8 mouse cellular contexts compared by ENCODE assay signal in the genomic region with DNA sequence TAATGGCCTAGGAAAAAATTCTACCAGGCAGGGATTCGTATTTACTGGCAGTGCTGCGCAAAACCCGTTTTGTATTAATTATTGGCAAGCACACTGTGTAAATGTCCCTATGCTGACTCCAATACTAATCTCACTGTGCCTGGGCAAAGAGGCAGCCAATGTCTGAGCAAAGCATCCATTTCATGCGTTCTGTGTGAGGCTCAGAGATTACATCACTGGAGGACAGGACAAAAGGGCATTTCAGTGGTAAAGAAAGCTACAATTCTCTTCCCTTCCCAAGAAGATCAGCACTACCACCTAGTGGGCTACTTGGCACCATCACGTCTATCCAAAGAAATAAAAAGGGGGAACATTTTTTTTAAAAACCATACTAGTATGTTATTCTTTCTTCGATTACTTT.
DNase-seq lines count a peak whose midpoint lies in the region; ATAC-seq and TF ChIP-seq lines count a peak whose summit lies in the region.

No protein-coding gene starts in this region.

- no peak overlapping the region for H3K27ac ChIP-seq in liver, adult 2 months (replicated peaks; ENCODE audit: insufficient read depth, low read depth, low read length)
- H3K27ac ChIP-seq in intestine, postnatal 0 days (ENCODE audit: low read depth, low read length) = no peak overlapping the region
- no peak overlapping the region for H3K27ac ChIP-seq in neural tube, embryonic 14.5 days (ENCODE audit: low read depth, low read length)

- H3K36me3 ChIP-seq in liver, adult 2 months (ENCODE audit: control insufficient read depth, insufficient read depth, low read length) = peaks cover 28% of the 10 kb centered on the region
- no peaks in the 10 kb centered on the region for H3K36me3 ChIP-seq in intestine, postnatal 0 days (ENCODE audit: control insufficient read depth, insufficient read depth)
- no peaks in the 10 kb centered on the region for H3K36me3 ChIP-seq in neural tube, embryonic 14.5 days (ENCODE audit: control insufficient read depth, insufficient read depth, low read length)

- WGBS in liver, adult 2 months = 24% methylated on average over 6 of the region's 6 CpGs
- WGBS in intestine, postnatal 0 days = 63% methylated on average over 6 of the region's 6 CpGs
- WGBS in neural tube, embryonic 14.5 days = 47% methylated on average over 6 of the region's 6 CpGs

- no peak overlapping the region for H3K4me2 ChIP-seq in intestine, postnatal 0 days (replicated peaks; ENCODE audit: low read depth)
- H3K4me2 ChIP-seq in neural tube, embryonic 14.5 days (ENCODE audit: low read depth, low read length) = no peak overlapping the region

- no peak for TF ChIP-seq POLR2A in liver, adult 2 months (IDR thresholded peaks at IDR 0.05; ENCODE audit: extremely low read depth, insufficient read depth, low read length)

- peak; percentile 99 for DNase-seq in liver, adult 2 months (ENCODE audit: extremely low read depth, low read depth, low spot score)
- no peak for DNase-seq in liver
- DNase-seq in embryo, embryonic 10 days (ENCODE audit: low spot score) = peak; percentile 69
- DNase-seq in spleen, postnatal 14 days (ENCODE audit: low spot score in 2 of 2) = no peak
- DNase-seq in adrenal gland, postnatal 25 days = no peak

- no peaks in the 10 kb centered on the region for H3K27me3 ChIP-seq in liver, adult 2 months (ENCODE audit: control insufficient read depth, insufficient read depth, low read length)
- H3K27me3 ChIP-seq in intestine, postnatal 0 days (replicated peaks; ENCODE audit: control insufficient read depth, insufficient read depth, low read length) = no peaks in the 10 kb centered on the region
- H3K27me3 ChIP-seq in neural tube, embryonic 14.5 days (ENCODE audit: control insufficient read depth, insufficient read depth, low read length) = no peaks in the 10 kb centered on the region

- H3K4me1 ChIP-seq in liver, adult 2 months (ENCODE audit: control insufficient read depth, insufficient read depth, low read length) = peaks cover 2% of the 10 kb centered on the region; the same call in 1 of the 2 replicates
- H3K4me1 ChIP-seq in intestine, postnatal 0 days (replicated peaks; ENCODE audit: control insufficient read depth, insufficient read depth, low read length) = no peaks in the 10 kb centered on the region
- H3K4me1 ChIP-seq in neural tube, embryonic 14.5 days (ENCODE audit: control insufficient read depth, insufficient read depth, low read length) = no peaks in the 10 kb centered on the region

- no peak overlapping the region for H3K4me3 ChIP-seq in liver, adult 2 months (ENCODE audit: insufficient read depth, low read depth, low read length)
- no peak overlapping the region for H3K4me3 ChIP-seq in intestine, postnatal 0 days (ENCODE audit: low read depth, low read length)
- H3K4me3 ChIP-seq in neural tube, embryonic 14.5 days (ENCODE audit: low read depth, low read length) = no peak overlapping the region

- H3K9me3 ChIP-seq in intestine, postnatal 0 days (ENCODE audit: control insufficient read depth) = no peaks in the 10 kb centered on the region
- no peaks in the 10 kb centered on the region for H3K9me3 ChIP-seq in neural tube, embryonic 14.5 days (ENCODE audit: control insufficient read depth, low read length)

- 0 out of 2 replicates have a peak, but pooled peaks have one; percentile 31 for ATAC-seq in intestine, postnatal 0 days
- peak; percentile 81; the same call in 1 of the 2 replicates for ATAC-seq in neural tube, embryonic 14.5 days (ENCODE audit: low read depth)
- no peak for ATAC-seq in erythroblast, adult 5-6 weeks (replicated peaks; ENCODE audit: low FRiP score, poor library complexity, severe bottlenecking)

- H3K9ac ChIP-seq in liver, adult 2 months (ENCODE audit: low read depth, low read length) = no peak overlapping the region
- H3K9ac ChIP-seq in intestine, postnatal 0 days (ENCODE audit: low read depth, low read length) = no peak overlapping the region
- no peak overlapping the region for H3K9ac ChIP-seq in neural tube, embryonic 14.5 days (replicated peaks; ENCODE audit: low read depth, low read length)

- no peak for TF ChIP-seq CTCF in liver, adult 2 months (IDR thresholded peaks at IDR 0.05; ENCODE audit: low read depth, low read length)
- TF ChIP-seq CTCF in intestine, postnatal 0 days (IDR thresholded peaks at IDR 0.05; ENCODE audit: low read depth) = peak; percentile 67

- no peaks in the 10 kb centered on the region for H3K79me2 ChIP-seq in liver, adult 2 months (ENCODE audit: control insufficient read depth, insufficient read depth, low read length)

Comparison
In these comparisons a context has a peak if more than half of its experiments do, and no peak if none do; other contexts are left out.
1. DNase-seq: peak in liver, adult 2 months (single experiment) and embryo, embryonic 10 days (single experiment); none in liver (single experiment), spleen, postnatal 14 days (0 of 2) and adrenal gland, postnatal 25 days (single experiment).